Mouse (Mus musculus): ENCODE data around the gene S100z.

DNA sequence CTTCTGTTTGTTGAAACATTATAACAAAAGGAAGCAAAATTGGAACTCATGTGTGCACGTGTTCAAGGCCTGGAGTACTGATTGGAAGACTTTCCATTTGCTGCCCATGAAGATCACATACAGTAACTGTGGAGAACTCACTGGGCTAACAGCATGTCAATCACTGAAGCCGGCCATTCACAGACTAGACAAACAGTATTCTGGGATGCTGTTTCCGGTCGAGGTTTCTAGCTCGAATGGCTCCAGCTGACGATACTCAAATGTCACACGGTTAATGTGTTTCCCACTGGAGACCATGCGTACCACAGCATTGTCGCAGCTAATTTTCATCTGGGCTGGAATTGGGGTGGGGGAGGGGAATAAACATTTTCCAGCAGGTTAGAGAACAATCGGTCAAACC, 46.8 kb downstream of the S100z start:
- TF ChIP-seq CTCF (IDR thresholded peaks at IDR 0.05; ENCODE audit: low read depth, low read length) (no peak), POLR2A (IDR thresholded peaks at IDR 0.05; ENCODE audit: insufficient read depth, low read length) (no peak), EP300 (IDR thresholded peaks at IDR 0.05; ENCODE audit: insufficient read depth, low read depth, low read length) (no peak)

Measured in ES-Bruce4 (cell line).